In genomic region chr1:164294071-164294470, GRCm38 (mm10) we compare ENCODE assay signal across 24 mouse cellular contexts. TPM values are rescaled to one million over a fixed set of nuclear protein-coding genes. Genes with fewer than 3 reads are reported as not detected.
DNase-seq lines count a peak whose midpoint lies in the region; ATAC-seq lines count a peak whose summit lies in the region.
"Had no signal": no experiment of that assay in that cellular context is flagged by ENCODE, and none has a peak within 500 bp of the region (broad histone marks: within the 10 kb centered on the region; RNA-seq: fewer than 3 reads in every experiment).

No protein-coding gene starts in this region.

- DNase-seq in lung, postnatal 25 days (ENCODE audit: low spot score): peak; percentile 43
- DNase-seq in lung, postnatal 14 days: no peak
- DNase-seq in adipocyte (ENCODE audit: low spot score): peak; percentile 9
- peak; percentile 54 for DNase-seq in yolk sac, embryonic 10.5 days (ENCODE audit: low spot score)
- DNase-seq in layer of hippocampus, postnatal 25 days (ENCODE audit: extremely low spot score in 1 of 2, low spot score in 1 of 2): no peak
- DNase-seq: adrenal gland, postnatal 14 days; B cell, adult 2 months; cerebellum, adult 11-12 months; cerebellum, adult 9-11 months; cerebellum, postnatal 36 days; gastrocnemius, adult 2 months; gastrocnemius, postnatal 25 days; heart, adult 11 months; heart, postnatal 10 days; heart, postnatal 4 days had no signal

- peaks cover 19% of the 10 kb centered on the region for H3K36me3 ChIP-seq in intestine, embryonic 15.5 days
- peaks cover 46% of the 10 kb centered on the region for H3K36me3 ChIP-seq in forebrain, embryonic 16.5 days (ENCODE audit: control insufficient read depth, insufficient read depth)

- H3K4me3 ChIP-seq in intestine, embryonic 15.5 days (replicated peaks): no peak overlapping the region
- no peak overlapping the region for H3K4me3 ChIP-seq in forebrain, embryonic 16.5 days (replicated peaks; ENCODE audit: low read length)
- H3K4me3 ChIP-seq: embryonic facial prominence, embryonic 13.5 days; forebrain, embryonic 13.5 days; gastrocnemius, adult 2 months; heart, embryonic 10.5 days; hindbrain, embryonic 12.5 days had no signal

- no peaks in the 10 kb centered on the region for H3K27me3 ChIP-seq in intestine, embryonic 15.5 days (replicated peaks)
- H3K27me3 ChIP-seq in forebrain, embryonic 16.5 days (replicated peaks; ENCODE audit: control insufficient read depth, insufficient read depth, low read length): no peaks in the 10 kb centered on the region
- H3K27me3 ChIP-seq: embryonic facial prominence, embryonic 13.5 days; forebrain, embryonic 13.5 days; hindbrain, embryonic 12.5 days had no signal

- no peak overlapping the region for H3K9ac ChIP-seq in intestine, embryonic 15.5 days
- no peak overlapping the region for H3K9ac ChIP-seq in forebrain, embryonic 16.5 days (replicated peaks; ENCODE audit: low read depth, low read length)
- H3K9ac ChIP-seq: embryonic facial prominence, embryonic 13.5 days; forebrain, embryonic 13.5 days; hindbrain, embryonic 12.5 days had no signal

- WGBS in intestine, embryonic 15.5 days: 87% methylated on average over 6 of the region's 6 CpGs
- 97% methylated on average over 6 of the region's 6 CpGs for WGBS in forebrain, embryonic 16.5 days

- no peaks in the 10 kb centered on the region for H3K9me3 ChIP-seq in intestine, embryonic 15.5 days
- H3K9me3 ChIP-seq in forebrain, embryonic 16.5 days (ENCODE audit: control insufficient read depth, low read length): no peaks in the 10 kb centered on the region
- H3K9me3 ChIP-seq: embryonic facial prominence, embryonic 13.5 days; forebrain, embryonic 13.5 days; G1E; heart, embryonic 10.5 days; hindbrain, embryonic 12.5 days had no signal

- ATAC-seq in intestine, embryonic 15.5 days: peak; percentile 65
- ATAC-seq in forebrain, embryonic 16.5 days: no peak
- ATAC-seq: CD4-positive, CD25-positive, alpha-beta regulatory T cell, adult 4 months; forebrain, embryonic 13.5 days; hindbrain, embryonic 16.5 days had no signal

- no peak overlapping the region for H3K27ac ChIP-seq in intestine, embryonic 15.5 days
- no peak overlapping the region for H3K27ac ChIP-seq in forebrain, embryonic 16.5 days (ENCODE audit: low read length)
- H3K27ac ChIP-seq: embryonic facial prominence, embryonic 13.5 days; forebrain, embryonic 13.5 days; gastrocnemius, adult 2 months; heart, embryonic 10.5 days; hindbrain, embryonic 12.5 days had no signal

- no peak overlapping the region for H3K4me2 ChIP-seq in intestine, embryonic 15.5 days (replicated peaks)
- no peak overlapping the region for H3K4me2 ChIP-seq in forebrain, embryonic 16.5 days (ENCODE audit: low read length)
- H3K4me2 ChIP-seq: embryonic facial prominence, embryonic 13.5 days; forebrain, embryonic 13.5 days; hindbrain, embryonic 12.5 days had no signal

- no peaks in the 10 kb centered on the region for H3K4me1 ChIP-seq in intestine, embryonic 15.5 days (replicated peaks)
- no peaks in the 10 kb centered on the region for H3K4me1 ChIP-seq in forebrain, embryonic 16.5 days (replicated peaks; ENCODE audit: control insufficient read depth, insufficient read depth, low read length)
- H3K4me1 ChIP-seq: embryonic facial prominence, embryonic 13.5 days; forebrain, embryonic 13.5 days; heart, embryonic 10.5 days; hindbrain, embryonic 12.5 days had no signal

RNA-seq across cellular contexts. Expression of gene Nme7, which starts 9.8 kb away (rescaled TPM):
- 35.0 and 35.2 TPM in 2 replicates for polyA plus RNA-seq in intestine, embryonic 15.5 days (2015; fragmentation: Nextera tagmentation; extraction: Ambion mirVana)
- 10 to 100 TPM; 24.6 to 25.8 TPM for total RNA-seq in layer of hippocampus, postnatal 25 days (2021)
- polyA plus RNA-seq in forebrain, embryonic 16.5 days (2015; fragmentation: Nextera tagmentation; extraction: Ambion mirVana): 43.3 and 45.4 TPM in 2 replicates

RNA-seq across cellular contexts. Expression of gene Blzf1, which starts 13.2 kb away (rescaled TPM):
- polyA plus RNA-seq in intestine, embryonic 15.5 days (2015; fragmentation: Nextera tagmentation; extraction: Ambion mirVana): 23.6 and 25.7 TPM in 2 replicates
- total RNA-seq in layer of hippocampus, postnatal 25 days (2021): 10 to 100 TPM; 26.0 to 26.9 TPM
- polyA plus RNA-seq in forebrain, embryonic 16.5 days (2015; fragmentation: Nextera tagmentation; extraction: Ambion mirVana): 31.6 and 33.7 TPM in 2 replicates

RNA-seq across cellular contexts. Expression of gene Ccdc181, which starts 18.7 kb away (rescaled TPM):
- 8.0 and 8.1 TPM in 2 replicates for polyA plus RNA-seq in intestine, embryonic 15.5 days (2015; fragmentation: Nextera tagmentation; extraction: Ambion mirVana)
- 10 to 100 TPM; 22.0 to 22.5 TPM for total RNA-seq in layer of hippocampus, postnatal 25 days (2021)
- polyA plus RNA-seq in forebrain, embryonic 16.5 days (2015; fragmentation: Nextera tagmentation; extraction: Ambion mirVana): 22.7 and 25.5 TPM in 2 replicates

RNA-seq across cellular contexts. Expression of gene Slc19a2, which starts 45.2 kb away (rescaled TPM):
- polyA plus RNA-seq in intestine, embryonic 15.5 days (2015; fragmentation: Nextera tagmentation; extraction: Ambion mirVana): 11.6 and 14.2 TPM in 2 replicates
- total RNA-seq in layer of hippocampus, postnatal 25 days (2021): 10 to 100 TPM in 1 of 2 experiments, 1 to 10 TPM in 1; 9.6 to 14.3 TPM
- 7.5 and 8.0 TPM in 2 replicates for polyA plus RNA-seq in forebrain, embryonic 16.5 days (2015; fragmentation: Nextera tagmentation; extraction: Ambion mirVana)

Comparison
In these comparisons a context has a peak if more than half of its experiments do, and no peak if none do; other contexts are left out.
1. DNase-seq: peak in lung, postnatal 25 days (single experiment), adipocyte (single experiment) and yolk sac, embryonic 10.5 days (single experiment); none in lung, postnatal 14 days (single experiment) and layer of hippocampus, postnatal 25 days (0 of 2).